Mouse (Mus musculus) embryonic fibroblast, embryonic 13.5 days (primary cell): ENCODE results near the gene Chn2.

ENCODE experiments used
- CTCF ChIP-seq: IDR thresholded peaks from 2 replicates; pipeline ENCODE4 v1.5.1; 2011; ENCODE audit warnings: mild to moderate bottlenecking, control low read depth, low read length, moderate library complexity, borderline replicate concordance; ENCODE audit not compliant: insufficient read depth
- POLR2A ChIP-seq: IDR thresholded peaks from 2 replicates; pipeline ENCODE4 v1.6.1; 2011; ENCODE audit warnings: low read depth, mild to moderate bottlenecking, control low read depth, low read length, moderate library complexity

GRCm38 (mm10) chr6:54090822-54091221 lies 51.5 kb downstream of the Chn2 start:
- TF ChIP-seq POLR2A (no peak), CTCF (no peak)
